Mouse (Mus musculus): Measurements from ENCODE around the gene Ttyh1.

The Ttyh1 gene

DNA sequence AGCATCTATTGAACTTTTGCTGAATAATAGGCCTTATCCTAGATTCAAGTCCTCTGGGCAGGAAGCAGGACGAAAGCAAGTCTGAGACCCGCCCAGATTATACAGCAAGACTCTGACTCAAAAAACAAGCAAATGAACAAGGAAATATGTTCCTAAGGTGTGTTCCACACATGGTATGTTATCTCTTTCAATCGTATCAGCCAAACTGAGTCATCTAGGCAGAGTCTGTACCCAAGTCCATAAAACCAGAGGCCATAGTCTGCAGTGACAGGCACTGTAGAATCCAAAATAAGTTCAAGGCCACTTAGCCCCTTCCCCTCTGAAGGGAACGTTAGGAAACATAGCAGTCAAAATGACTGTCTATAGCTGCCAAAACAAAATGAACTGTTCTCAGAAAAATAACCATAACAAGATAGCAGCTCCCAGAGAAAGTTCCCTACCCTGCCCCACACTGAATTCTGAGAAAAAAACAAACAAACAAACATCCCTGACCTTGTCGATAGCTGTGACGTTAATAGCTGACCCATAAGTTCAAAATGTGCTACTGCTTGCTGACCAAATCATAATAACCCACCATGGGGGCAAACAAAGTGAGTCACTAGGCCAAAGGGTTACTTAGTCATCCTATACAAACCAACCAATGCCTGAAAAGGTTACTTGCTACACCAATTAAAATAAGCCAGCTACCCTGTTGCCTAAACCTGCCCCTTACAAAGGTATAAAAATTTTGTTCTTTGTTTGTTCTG lies 51.2 kb downstream of the Ttyh1 start:
- DNase-seq (ENCODE audit: low spot score): no peak

GRCm38 (mm10) chr7:4178438-4178837 lies 59.2 kb downstream of the Ttyh1 start:
- no peak for DNase-seq (ENCODE audit: low spot score)
